Mouse (Mus musculus): Measurements from ENCODE around the gene Krt4. TPM values are rescaled to one million over a fixed set of nuclear protein-coding genes. Genes with fewer than 3 reads are reported as not detected.
A peak's percentile ranks its signal among the peaks of the same experiment; 100 is the strongest.

Krt4 gene
- polyA plus RNA-seq (2015; fragmentation: Nextera tagmentation; extraction: Ambion mirVana), result 2.4 and 7.5 TPM in 2 replicates

DNA sequence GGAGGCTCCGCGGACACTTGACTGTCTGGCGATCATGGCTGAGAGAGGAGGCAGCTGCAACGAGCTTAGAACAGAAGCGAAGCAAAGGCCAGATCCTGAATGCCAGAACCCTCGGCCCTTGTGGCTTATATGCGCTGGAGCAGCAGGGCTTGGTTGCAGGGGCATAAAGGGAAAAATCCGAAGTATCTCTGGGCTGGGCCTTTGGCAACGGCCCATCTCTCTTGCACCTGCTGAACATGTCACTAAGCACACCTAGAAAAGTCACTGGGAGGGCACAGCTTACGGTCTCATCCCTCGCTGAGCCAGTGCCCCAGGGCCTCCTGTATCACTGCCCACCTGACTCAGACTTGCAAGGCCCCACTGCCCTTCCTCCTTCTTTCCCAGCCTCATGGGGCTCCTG is at the start of gene Krt4:
Krt4 (minus strand) TSS at position 101 of the 400 bp plus-strand sequence.
- Histone ChIP-seq H3K4me2 (no peak within 1 kb of the TSS), H3K27ac (no peak within 1 kb of the TSS), H3K4me3 (replicated peaks) (no peak within 1 kb of the TSS), H3K4me1 (peaks cover 21% of the 10 kb centered on the region), H3K9me3 (replicated peaks) (no peaks in the 10 kb centered on the region), H3K27me3 (peaks cover 4% of the 10 kb centered on the region; the same call in 1 of the 2 replicates), H3K9ac (no peak within 1 kb of the TSS), H3K36me3 (no peaks in the 10 kb centered on the region)
- 82% methylated on average over 11 of the region's 11 CpGs for WGBS
- no peak for ATAC-seq (replicated peaks; ENCODE audit: low FRiP score)

DNA sequence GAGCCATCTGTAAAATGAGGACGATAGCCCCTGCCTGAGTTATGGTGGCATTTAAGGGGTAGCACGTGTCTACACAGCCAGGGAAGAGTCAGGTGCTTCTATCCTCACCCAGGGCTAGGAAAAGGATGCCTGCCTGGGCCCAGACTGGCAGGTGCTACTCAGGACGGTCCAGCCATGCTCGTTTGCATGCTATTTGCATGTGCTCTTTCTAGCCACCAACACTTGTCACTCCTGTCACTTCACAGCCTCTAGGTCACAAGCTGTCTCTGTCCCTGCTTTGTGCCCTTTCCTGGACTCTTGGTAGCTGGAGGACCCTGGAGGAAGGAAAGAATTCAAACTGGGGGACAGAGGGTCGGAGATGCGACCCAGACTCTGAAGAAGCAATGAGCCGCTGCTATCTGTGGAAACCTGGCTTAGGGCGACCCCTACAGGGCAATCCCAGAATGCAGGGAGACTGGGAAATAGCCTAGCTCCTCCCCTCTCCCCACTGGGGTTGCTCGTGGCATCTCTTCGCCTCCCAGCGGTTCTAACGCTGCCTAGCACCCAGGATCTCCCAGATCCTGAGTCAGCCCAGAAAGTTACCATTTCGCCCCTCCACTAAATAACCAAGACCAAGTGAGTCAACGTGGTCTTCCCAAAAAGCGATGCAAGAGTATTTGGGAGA is 49.0 kb upstream of the Krt4 start:
- Histone ChIP-seq H3K27me3 (0 out of 2 replicates have a peak, but pooled peaks cover 3% of the 10 kb centered on the region), H3K27ac (0 out of 2 replicates have a peak overlapping the region, but pooled peaks have one; percentile 18), H3K36me3 (no peaks in the 10 kb centered on the region), H3K9me3 (replicated peaks) (no peaks in the 10 kb centered on the region), H3K4me3 (replicated peaks) (no peak overlapping the region), H3K9ac (0 out of 2 replicates have a peak overlapping the region, but pooled peaks have one; percentile 9), H3K4me1 (peaks cover 48% of the 10 kb centered on the region), H3K4me2 (peak overlapping the region; percentile 26; the same call in 1 of the 2 replicates)
- WGBS, result 14% methylated on average over 15 of the region's 15 CpGs
- 0 out of 2 replicates have a peak, but pooled peaks have one; percentile 4 for ATAC-seq (replicated peaks; ENCODE audit: low FRiP score)

DNA sequence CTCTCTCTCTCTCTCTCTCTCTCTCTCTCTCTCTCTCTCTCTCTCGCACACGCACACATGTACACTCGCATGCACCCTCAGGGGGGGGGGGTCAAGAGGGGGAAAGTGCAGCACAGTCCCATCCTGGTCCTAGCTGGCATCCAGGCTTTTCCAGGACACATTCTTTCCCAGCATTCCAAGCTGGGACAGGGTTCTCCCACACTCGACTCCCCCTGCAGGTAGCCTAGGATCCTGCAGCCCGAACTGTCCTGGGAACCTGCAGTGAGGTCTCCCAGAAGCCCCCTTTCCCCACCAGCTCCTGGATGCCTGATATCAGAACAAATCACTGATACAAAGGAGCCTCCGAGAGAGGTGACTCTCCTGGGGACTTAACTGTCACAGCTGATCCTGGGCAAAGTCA is 46.0 kb upstream of the Krt4 start:
- 13% methylated on average over 3 of the region's 6 CpGs for WGBS
- no peak overlapping the region for H3K4me2 ChIP-seq
- no peaks in the 10 kb centered on the region for H3K9me3 ChIP-seq (replicated peaks)
- no peaks in the 10 kb centered on the region for H3K36me3 ChIP-seq
- H3K27me3 ChIP-seq, result 0 out of 2 replicates have a peak, but pooled peaks cover 3% of the 10 kb centered on the region
- no peak overlapping the region for H3K4me3 ChIP-seq (replicated peaks)
- no peak for ATAC-seq (replicated peaks; ENCODE audit: low FRiP score)
- H3K27ac ChIP-seq, result no peak overlapping the region
- H3K9ac ChIP-seq, result no peak overlapping the region
- peaks cover 20% of the 10 kb centered on the region for H3K4me1 ChIP-seq

DNA sequence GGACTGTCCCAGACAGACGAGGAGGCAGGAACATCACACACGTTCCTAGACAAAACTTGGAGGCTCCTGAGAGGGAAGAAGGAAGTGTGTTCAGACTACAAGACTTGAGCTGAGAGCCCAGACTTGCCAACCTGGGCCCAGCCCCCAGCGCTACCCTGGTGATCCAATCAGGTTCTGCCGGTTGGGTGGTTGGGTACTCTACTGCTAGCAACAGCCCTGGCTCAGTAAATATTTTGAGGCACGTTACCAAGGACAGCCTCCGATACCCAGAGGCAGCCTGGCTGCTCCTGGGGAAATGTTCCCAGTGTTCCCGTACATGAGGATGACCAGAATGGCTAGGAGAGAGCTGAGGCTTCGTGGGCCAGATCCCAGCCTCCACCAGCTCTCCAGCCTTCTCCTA is 42.3 kb upstream of the Krt4 start:
- Histone ChIP-seq H3K9ac (no peak overlapping the region), H3K4me1 (peaks cover 4% of the 10 kb centered on the region), H3K36me3 (no peaks in the 10 kb centered on the region), H3K27ac (no peak overlapping the region), H3K4me3 (replicated peaks) (no peak overlapping the region), H3K9me3 (replicated peaks) (no peaks in the 10 kb centered on the region), H3K4me2 (no peak overlapping the region), H3K27me3 (0 out of 2 replicates have a peak, but pooled peaks cover 1% of the 10 kb centered on the region)
- ATAC-seq (replicated peaks; ENCODE audit: low FRiP score), result no peak
- WGBS, result 73% methylated on average over 8 of the region's 8 CpGs

DNA sequence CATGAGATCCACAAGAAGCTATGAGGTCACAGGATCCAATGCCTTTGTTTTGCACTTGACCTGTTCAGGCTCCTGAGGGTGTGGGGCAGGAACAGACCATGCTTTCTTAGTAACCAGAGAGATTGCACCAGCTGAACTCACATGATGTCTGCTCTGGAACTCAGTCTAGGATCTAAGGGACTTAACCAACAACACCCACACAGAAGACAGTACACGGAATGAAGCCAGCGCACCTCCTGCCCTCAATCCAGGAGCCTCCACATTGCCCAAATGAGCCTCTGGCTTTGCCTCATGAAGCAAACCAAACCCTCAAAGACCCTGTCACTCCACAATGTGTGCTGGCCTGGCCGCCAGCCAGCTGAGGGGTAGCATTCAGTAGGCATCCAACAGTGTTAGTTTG is 34.4 kb upstream of the Krt4 start:
- no peak for ATAC-seq (replicated peaks; ENCODE audit: low FRiP score)
- WGBS, result 77% methylated on average over 3 of the region's 3 CpGs
- Histone ChIP-seq H3K36me3 (no peaks in the 10 kb centered on the region), H3K4me1 (no peaks in the 10 kb centered on the region), H3K9ac (no peak overlapping the region), H3K4me2 (no peak overlapping the region), H3K9me3 (replicated peaks) (no peaks in the 10 kb centered on the region), H3K27me3 (no peaks in the 10 kb centered on the region), H3K4me3 (replicated peaks) (no peak overlapping the region), H3K27ac (no peak overlapping the region)

DNA sequence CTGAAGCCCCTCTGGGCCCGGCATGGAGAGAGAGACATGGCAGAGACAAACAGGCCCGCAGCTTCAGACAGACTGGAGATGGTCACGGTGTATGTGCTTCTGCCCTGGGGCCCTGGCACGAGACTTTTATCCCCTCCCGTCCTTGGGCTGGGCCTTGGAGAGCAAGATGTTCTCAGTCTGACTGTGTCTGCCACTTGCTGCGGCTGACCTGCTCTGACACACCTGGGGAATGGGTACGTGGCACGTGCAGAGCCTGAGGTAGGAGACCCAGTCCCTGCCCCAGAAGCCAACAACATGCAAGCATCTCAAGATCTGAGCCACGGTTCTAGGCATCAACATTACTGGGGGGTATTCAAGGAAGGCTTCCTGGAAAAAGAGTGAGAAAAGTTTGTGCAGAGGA is 29.7 kb upstream of the Krt4 start, which contains the start of gene Krt78:
Krt78 (minus strand) TSS at position 101 of the 400 bp plus-strand sequence.
- WGBS, result 79% methylated on average over 9 of the region's 9 CpGs
- Histone ChIP-seq H3K27ac (no peak within 1 kb of the TSS), H3K27me3 (no peaks in the 10 kb centered on the region), H3K4me1 (peaks cover 5% of the 10 kb centered on the region; the same call in 1 of the 2 replicates), H3K4me3 (replicated peaks) (no peak within 1 kb of the TSS), H3K9ac (no peak within 1 kb of the TSS), H3K4me2 (no peak within 1 kb of the TSS), H3K9me3 (replicated peaks) (no peaks in the 10 kb centered on the region), H3K36me3 (no peaks in the 10 kb centered on the region)
- ATAC-seq (replicated peaks; ENCODE audit: low FRiP score), result no peak

DNA sequence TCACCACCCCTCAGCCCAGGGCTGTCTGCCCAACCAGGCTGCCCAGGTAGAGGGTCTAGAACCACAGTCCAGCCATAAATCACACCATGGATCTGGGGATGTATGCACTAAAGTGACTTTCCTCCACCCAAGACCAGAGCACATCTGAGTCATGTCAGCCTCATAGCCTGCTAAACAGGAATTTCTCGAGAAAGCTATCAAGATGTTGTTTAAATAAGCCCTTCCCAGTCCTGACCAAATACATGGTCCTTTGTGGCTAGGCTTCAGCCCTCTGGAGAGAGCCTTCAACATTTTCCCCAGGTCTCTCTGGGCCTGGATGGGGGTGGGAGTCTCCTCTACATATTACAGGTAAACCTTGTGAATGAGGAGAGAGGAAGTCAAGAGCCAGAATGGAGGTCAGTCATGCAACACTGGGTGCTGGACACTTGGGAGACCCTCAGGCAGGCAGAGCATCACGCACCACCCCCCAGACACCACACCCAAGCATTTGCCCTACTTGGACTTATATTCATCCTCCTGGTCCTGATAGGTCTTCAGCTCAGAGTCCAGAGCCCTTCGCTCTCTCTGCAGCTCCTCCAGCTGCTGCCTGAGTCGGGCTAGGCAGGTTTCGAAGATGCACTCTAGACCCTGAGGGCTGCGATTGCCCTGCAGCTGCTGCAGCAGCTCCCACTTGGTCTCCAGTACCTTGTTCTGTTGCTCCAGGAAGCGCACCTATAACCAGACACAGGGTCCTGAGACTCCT is 28.4 kb upstream of the Krt4 start:
- no peak overlapping the region for H3K4me2 ChIP-seq
- H3K4me1 ChIP-seq, result peaks cover 5% of the 10 kb centered on the region; the same call in 1 of the 2 replicates
- no peak for ATAC-seq (replicated peaks; ENCODE audit: low FRiP score)
- no peaks in the 10 kb centered on the region for H3K36me3 ChIP-seq
- no peak overlapping the region for H3K27ac ChIP-seq
- no peaks in the 10 kb centered on the region for H3K9me3 ChIP-seq (replicated peaks)
- 84% methylated on average over 7 of the region's 7 CpGs for WGBS
- H3K4me3 ChIP-seq (replicated peaks), result no peak overlapping the region
- no peak overlapping the region for H3K9ac ChIP-seq
- H3K27me3 ChIP-seq, result no peaks in the 10 kb centered on the region

DNA sequence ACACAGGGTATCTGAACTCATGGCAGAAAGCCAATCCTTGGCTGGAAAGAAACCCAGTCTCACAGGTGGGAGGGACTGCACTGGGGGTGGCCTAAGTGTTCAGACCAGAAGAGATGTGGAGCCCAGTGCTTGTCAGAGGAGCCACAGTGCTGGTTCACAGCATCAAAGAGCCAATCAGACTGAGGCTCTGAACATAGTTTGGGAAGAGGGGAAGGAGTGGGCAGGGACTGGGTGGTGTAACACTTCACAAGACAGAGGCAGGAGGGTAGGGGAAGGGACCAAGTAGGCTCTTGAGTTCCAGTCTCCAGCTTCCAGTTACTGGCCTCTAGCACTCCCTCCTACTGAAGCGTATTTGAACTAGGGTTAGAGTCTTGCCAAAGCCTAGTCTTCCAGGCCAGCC is 20.9 kb upstream of the Krt4 start:
- Histone ChIP-seq H3K36me3 (no peaks in the 10 kb centered on the region), H3K27ac (no peak overlapping the region), H3K4me3 (replicated peaks) (no peak overlapping the region), H3K4me1 (peaks cover 21% of the 10 kb centered on the region), H3K9me3 (replicated peaks) (no peaks in the 10 kb centered on the region), H3K9ac (no peak overlapping the region), H3K27me3 (no peaks in the 10 kb centered on the region), H3K4me2 (no peak overlapping the region)
- ATAC-seq (replicated peaks; ENCODE audit: low FRiP score), result no peak
- WGBS, result 65% methylated on average over 1 of the region's 1 CpGs

DNA sequence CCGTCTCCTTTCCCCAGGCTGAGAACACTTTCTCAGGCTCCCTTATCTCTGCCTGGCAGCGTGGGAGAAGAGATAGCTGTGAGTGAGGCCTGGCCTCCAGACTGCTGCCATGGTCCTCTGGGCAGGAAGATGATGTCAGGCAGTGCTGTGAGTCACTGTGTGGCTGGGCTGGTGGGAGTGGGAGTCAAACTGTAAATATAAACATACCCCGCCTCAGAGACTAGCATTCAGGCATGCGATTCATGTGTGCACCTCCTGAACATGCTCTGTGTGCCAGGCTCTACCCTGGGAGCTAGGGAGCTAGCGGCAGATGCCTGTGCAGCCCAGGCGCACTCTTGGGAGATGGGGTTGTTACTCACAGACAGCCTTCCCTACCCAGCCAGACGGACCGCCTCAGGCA is 17.4 kb upstream of the Krt4 start:
- H3K9ac ChIP-seq, result no peak overlapping the region
- ATAC-seq (replicated peaks; ENCODE audit: low FRiP score), result peak; percentile 57
- no peaks in the 10 kb centered on the region for H3K9me3 ChIP-seq (replicated peaks)
- H3K27me3 ChIP-seq, result no peaks in the 10 kb centered on the region
- H3K27ac ChIP-seq, result peak overlapping the region; percentile 32; the same call in 1 of the 2 replicates
- no peak overlapping the region for H3K4me2 ChIP-seq
- no peak overlapping the region for H3K4me3 ChIP-seq (replicated peaks)
- no peaks in the 10 kb centered on the region for H3K36me3 ChIP-seq
- H3K4me1 ChIP-seq, result peaks cover 26% of the 10 kb centered on the region
- 29% methylated on average over 8 of the region's 8 CpGs for WGBS

DNA sequence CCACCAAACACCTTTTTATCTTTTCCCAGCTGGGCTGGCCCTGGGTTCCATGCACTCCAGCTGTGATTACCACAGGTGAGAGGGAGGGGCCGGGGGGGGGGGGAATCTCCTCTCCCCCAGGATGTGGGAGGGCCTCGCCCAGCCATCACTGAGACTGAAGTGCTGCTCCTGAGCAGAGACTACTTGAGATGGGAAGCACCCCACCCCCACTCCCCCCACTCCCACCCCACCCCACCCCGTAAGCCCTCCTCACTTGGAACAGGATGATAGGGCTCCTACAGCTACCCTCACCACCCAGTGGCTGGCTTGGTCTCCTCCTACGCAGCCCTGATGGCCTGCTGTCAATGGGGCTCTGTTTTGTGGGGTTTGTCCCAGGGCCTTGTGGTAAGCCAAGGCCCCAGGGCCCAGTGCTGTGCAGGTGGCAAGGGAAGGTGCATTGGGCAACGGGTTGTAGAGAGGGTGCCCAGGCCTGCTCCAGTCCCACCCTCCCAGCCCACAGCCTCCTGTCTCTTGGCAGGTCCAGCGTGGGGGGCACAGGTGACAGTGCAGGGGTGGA is 15.8 kb upstream of the Krt4 start, which contains the start of gene Krt79:
Krt79 (minus strand) TSS at position 51 of the 556 bp plus-strand sequence.
- Histone ChIP-seq H3K4me1 (peaks cover 26% of the 10 kb centered on the region), H3K36me3 (no peaks in the 10 kb centered on the region), H3K27ac (0 out of 2 replicates have a peak within 1 kb of the TSS, but pooled peaks have one; percentile 32), H3K4me3 (replicated peaks) (no peak within 1 kb of the TSS), H3K9me3 (replicated peaks) (no peaks in the 10 kb centered on the region), H3K4me2 (no peak within 1 kb of the TSS), H3K9ac (no peak within 1 kb of the TSS), H3K27me3 (no peaks in the 10 kb centered on the region)
- peak; percentile 16; the same call in 1 of the 2 replicates for ATAC-seq (replicated peaks; ENCODE audit: low FRiP score)
- WGBS, result 71% methylated on average over 6 of the region's 6 CpGs

DNA sequence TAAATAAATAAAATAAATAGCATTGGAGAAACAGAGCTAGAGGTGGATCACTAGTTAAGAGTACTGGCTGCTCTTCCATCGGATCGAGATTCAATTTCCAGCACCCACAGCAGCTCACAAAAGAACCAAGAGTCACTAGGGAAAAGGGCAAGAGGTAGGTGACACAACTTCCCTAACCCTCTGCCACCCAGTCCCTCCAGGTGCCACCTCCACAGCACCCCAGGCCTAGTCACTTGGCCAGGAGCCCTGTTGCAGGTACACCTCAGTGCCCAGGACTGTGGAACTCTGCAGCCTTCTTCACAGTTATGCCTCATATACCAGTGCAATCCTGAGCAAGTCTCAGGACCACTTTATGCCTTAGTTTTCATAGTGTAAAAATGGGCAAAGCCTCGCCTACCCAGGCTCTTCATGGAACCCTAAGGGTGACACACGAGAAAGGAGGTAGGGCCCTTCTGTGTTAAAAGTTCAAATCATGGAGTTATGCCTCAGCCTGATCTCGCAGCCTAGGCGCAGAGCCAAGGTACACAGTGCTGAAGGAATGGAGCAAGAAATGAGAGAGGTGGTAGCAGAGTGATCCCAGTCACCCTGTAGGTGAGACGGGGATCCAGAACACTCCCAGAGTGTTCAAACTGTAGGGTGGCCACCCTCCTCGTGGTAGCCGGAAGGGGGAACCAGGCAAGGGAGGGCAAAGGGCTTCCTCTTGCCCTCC is 14.2 kb upstream of the Krt4 start:
- H3K9me3 ChIP-seq (replicated peaks), result no peaks in the 10 kb centered on the region
- H3K36me3 ChIP-seq, result no peaks in the 10 kb centered on the region

More for the DNA sequence above, 14.2 kb upstream of the Krt4 start:
- ATAC-seq (replicated peaks; ENCODE audit: low FRiP score), result no peak
- Histone ChIP-seq H3K4me3 (replicated peaks) (no peak overlapping the region), H3K9ac (no peak overlapping the region), H3K4me1 (peaks cover 26% of the 10 kb centered on the region), H3K4me2 (no peak overlapping the region), H3K27ac (no peak overlapping the region), H3K27me3 (no peaks in the 10 kb centered on the region)
- 70% methylated on average over 9 of the region's 9 CpGs for WGBS
